Mouse (Mus musculus) left cerebral cortex, adult 6 months (tissue): Measurements from ENCODE around the gene Bivm. TPM values are rescaled to one million over a fixed set of nuclear protein-coding genes. Genes with fewer than 3 reads are reported as not detected.

Experiments used
- long read RNA-seq, 2 experiments: library from polyadenylated mRNA; unstranded; transcript quantifications; one replicate each; pipeline ENCODE4 v2.0.0; 2019 to 2020
- polyA plus RNA-seq: library from polyadenylated mRNA; unstranded; fragments of <200 nt; fragmentation: Nextera tagmentation; gene quantifications from 2 replicates; pipeline ENCODE4 v1.2.3, GENCODE M21; 2021

Gene Bivm
- 6.1 and 7.1 TPM in 2 replicates for polyA plus RNA-seq
- long read RNA-seq, experiment 1, transcript Bivm-202 (10 exons, 3,570 nt), result major isoform, 47 of 108 reads
- long read RNA-seq, experiment 1, partial matches to known transcripts, result 27 of 108 reads
- long read RNA-seq, experiment 1, other reads (novel, unspliced or antisense), result 33 of 108 reads
- long read RNA-seq, experiment 2, partial matches to known transcripts, result 2 of 6 reads
- long read RNA-seq, experiment 2, other reads (novel, unspliced or antisense), result 2 of 6 reads

DNA sequence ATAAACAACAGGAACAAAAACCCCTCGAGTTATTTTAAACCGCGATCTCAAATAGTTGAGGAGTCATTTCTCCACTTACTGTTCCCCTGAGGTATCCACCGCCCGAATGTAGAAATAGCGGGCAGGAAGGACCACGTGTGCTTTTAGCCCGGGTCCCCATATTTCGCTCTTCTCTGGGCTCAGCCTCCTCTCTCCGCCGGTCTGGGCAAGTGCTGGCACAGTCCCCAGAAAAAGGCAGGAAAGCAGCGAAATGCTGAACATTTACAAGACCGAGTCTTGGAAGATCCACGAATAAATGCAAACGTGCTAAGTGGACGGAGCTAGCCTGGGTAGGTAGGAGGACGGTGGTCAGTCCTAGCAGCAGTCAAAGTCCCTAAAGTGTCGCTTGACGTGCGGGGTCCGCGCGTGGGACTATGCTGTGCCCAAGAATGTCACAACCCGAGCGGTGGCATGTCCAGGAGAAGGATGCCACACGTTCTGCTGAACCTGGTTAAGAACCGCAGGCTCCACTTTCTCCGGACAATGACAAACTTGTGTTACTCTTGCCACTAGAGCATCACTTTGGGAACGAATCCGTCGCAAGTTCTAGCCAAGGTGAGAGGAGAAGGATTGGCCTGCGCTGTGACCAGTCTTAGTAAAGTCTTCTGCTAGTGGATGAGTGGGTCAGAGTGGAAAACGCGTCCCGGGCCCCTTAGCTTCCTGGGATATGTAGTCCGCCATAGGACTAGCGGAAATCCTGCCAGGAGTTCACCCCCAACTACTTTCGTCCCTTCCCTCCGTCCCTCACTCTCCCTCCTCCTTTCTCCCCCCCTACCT, at the start of gene Bivm, which contains the start of gene Kdelc1:
TSS of gene Bivm (plus strand) at position 719 of the 816 bp plus-strand sequence.
TSS of gene Kdelc1 (minus strand) at position 570 of the 816 bp plus-strand sequence.

DNA sequence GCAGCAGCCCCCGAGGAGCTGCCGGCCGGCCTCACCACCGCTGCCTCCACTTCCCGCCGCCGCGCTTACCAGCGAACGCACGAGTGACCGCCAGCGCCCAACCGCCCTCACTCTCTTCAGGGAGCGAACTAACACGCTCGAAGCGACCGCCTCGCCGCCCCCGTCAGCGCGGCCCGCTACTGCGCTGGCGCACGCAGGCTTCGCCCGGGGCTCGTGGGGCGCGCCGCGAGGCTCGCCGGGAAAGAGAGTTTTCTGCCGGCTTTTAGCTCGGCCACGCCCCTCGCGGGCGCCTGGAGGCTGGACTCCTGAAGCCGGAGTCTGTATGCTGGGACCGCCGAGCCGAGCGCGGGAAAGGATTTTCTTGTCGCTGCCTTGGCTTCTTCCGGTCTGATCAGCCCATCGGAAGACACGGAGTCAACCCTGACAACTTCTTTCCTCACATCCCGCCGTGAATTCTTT, 16.5 kb upstream of the Bivm start, which contains the start of gene Tex30:
TSS of gene Tex30 (minus strand) at position 183 of the 459 bp plus-strand sequence.

DNA sequence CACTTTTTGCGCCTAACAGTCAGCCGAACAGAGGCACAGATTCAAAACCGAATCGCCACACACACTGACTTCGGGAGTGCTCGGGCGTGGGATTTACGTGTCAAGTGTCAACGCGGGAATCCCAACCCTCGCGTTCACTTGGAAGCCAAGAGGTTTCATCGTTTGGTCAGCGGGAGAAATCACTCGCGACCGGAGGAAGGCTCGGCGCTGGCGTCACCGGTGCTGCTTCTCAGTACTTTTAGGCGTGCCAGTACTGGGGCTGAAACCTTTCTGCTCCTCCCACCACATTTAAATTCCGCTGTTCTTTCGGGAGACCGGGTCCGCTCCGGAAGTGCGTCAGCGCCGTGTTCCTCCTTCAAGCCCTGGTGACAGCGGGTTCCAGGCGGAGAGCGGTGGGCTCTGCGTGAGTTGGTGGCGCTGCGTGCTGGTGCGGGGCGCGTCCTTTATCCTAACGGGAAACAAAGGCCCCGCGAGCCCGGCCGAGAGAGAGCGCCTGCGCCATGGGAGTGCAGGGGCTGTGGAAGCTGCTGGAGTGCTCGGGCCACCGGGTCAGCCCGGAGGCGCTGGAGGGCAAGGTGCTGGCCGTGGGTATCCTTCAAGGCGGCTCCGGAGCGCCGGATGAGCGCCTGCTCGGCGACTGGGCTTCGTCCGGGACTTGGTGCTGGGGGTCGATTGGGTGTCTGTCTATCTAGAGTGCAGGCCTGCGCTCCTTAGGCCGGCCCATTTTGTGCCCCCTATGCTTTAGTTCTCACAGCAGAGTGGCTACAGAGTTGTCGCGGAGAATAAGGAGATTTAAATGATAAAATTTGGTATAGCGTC, 29.0 kb downstream of the Bivm start, which contains the start of gene Ercc5:
TSS of gene Ercc5 (plus strand) at position 182 of the 819 bp plus-strand sequence.

Other genes with a start within 250 kb of the Bivm start
- 18.0 and 24.8 TPM in 2 replicates for gene Tpp2, start 185.3 kb upstream of the Bivm start, polyA plus RNA-seq
- gene Mettl21c, start 98.9 kb upstream of the Bivm start, polyA plus RNA-seq, result not detected in 2 replicates
- not detected in 2 replicates for gene Gm8251, start 57.0 kb upstream of the Bivm start, polyA plus RNA-seq
- gene Tex30, start 16.5 kb upstream of the Bivm start, polyA plus RNA-seq, result 21.6 and 22.5 TPM in 2 replicates
- 3.5 and 5.0 TPM in 2 replicates for gene Kdelc1, start 149 bp upstream of the Bivm start, polyA plus RNA-seq
- gene Ercc5, start 28.8 kb downstream of the Bivm start, polyA plus RNA-seq, result 6.8 and 8.7 TPM in 2 replicates
- gene Mettl21e, start 100.0 kb downstream of the Bivm start, polyA plus RNA-seq, result not detected in 2 replicates